Mouse (Mus musculus) liver, embryonic 14.5 days (tissue): Measurements from ENCODE around the gene Shd.

ENCODE experiments used
- CTCF ChIP-seq: IDR thresholded peaks from 2 replicates; pipeline ENCODE4 v1.5.1; 2016; ENCODE audit warnings: antibody characterized with exemption, low read depth, control low read depth
- EP300 ChIP-seq: IDR thresholded peaks from 2 replicates; pipeline ENCODE4 v1.6.1; 2016; ENCODE audit warnings: antibody characterized with exemption, low read depth

DNA sequence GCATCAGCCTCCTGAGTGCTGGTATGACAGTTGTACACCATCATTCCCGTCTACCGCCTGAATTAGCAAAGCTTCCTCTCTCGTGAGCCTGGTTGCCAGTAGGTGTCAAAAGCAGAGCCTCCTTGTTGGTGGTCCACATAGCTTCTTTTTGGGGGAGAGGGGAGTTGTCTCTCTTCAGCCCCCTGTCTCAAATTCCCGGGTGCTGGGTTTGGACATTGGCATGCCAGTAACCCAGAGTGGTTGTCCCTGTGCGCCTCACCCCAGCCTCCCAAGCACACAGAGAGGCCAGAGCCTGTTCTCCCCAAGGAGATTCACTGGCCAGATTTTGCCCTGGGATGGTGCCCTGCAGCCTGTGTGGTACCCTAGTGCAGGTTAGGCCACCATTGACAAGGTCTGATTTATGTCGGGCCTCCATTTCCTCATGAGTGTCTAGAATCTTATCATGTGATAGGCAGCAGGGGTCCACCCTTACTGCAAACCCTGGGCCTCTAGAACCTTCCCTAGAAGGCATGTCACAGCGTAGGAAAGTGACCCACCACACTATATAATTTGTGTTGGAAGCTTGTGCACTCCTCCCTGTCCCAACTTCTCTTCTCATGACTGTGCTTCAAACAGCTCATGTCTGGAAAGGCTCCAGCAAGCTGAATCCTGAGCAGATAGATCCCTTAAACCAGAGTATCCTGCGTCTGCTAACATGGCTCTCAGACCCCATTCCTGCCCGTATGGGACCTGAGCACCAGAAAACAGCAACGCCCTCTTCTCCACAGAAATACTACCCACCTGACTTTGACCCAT lies 10.1 kb upstream of the Shd start:
- no peak for TF ChIP-seq CTCF
- TF ChIP-seq EP300 = no peak
